In genomic region chr7:95551798-95552387, GRCm38 (mm10) we compare ENCODE assay signal across 20 mouse cellular contexts.
A peak's percentile ranks its signal among the peaks of the same experiment; 100 is the strongest.
DNase-seq lines count a peak whose midpoint lies in the region; ATAC-seq and TF ChIP-seq lines count a peak whose summit lies in the region.
"Had no signal": no experiment of that assay in that cellular context is flagged by ENCODE, and none has a peak within 500 bp of the region (broad histone marks: within the 10 kb centered on the region; RNA-seq: fewer than 3 reads in every experiment).

No protein-coding gene starts in this region.

- H3K4me3 ChIP-seq in midbrain, embryonic 11.5 days (ENCODE audit: low read depth, low read length), result no peak overlapping the region
- no peak overlapping the region for H3K4me3 ChIP-seq in midbrain, embryonic 13.5 days (replicated peaks)
- no peak overlapping the region for H3K4me3 ChIP-seq in intestine, embryonic 15.5 days (replicated peaks)
- no peak overlapping the region for H3K4me3 ChIP-seq in stomach, postnatal 0 days (ENCODE audit: low read depth, low read length)
- H3K4me3 ChIP-seq: embryonic facial prominence, embryonic 12.5 days; forebrain, embryonic 15.5 days; heart, embryonic 15.5 days had no signal

- H3K27ac ChIP-seq in midbrain, embryonic 11.5 days (ENCODE audit: low read depth, low read length), result no peak overlapping the region
- no peak overlapping the region for H3K27ac ChIP-seq in midbrain, embryonic 13.5 days
- H3K27ac ChIP-seq in intestine, embryonic 15.5 days, result no peak overlapping the region
- H3K27ac ChIP-seq in stomach, postnatal 0 days (replicated peaks), result no peak overlapping the region
- H3K27ac ChIP-seq: embryonic facial prominence, embryonic 12.5 days; forebrain, embryonic 15.5 days; heart, embryonic 15.5 days had no signal

- no peak for ATAC-seq in midbrain, embryonic 11.5 days (ENCODE audit: low FRiP score)
- no peak for ATAC-seq in midbrain, embryonic 13.5 days
- peak; percentile 31; the same call in 1 of the 2 replicates for ATAC-seq in intestine, embryonic 15.5 days
- peak; percentile 96 for ATAC-seq in stomach, postnatal 0 days (ENCODE audit: low FRiP score, low TSS enrichment)
- ATAC-seq: activated CD4-positive, CD25-positive, alpha-beta regulatory T cell, adult 4 months; forebrain, embryonic 15.5 days; Patski had no signal

- WGBS in midbrain, embryonic 11.5 days, result 78% methylated on average over 3 of the region's 3 CpGs
- WGBS in midbrain, embryonic 13.5 days, result 86% methylated on average over 3 of the region's 3 CpGs
- 68% methylated on average over 3 of the region's 3 CpGs for WGBS in intestine, embryonic 15.5 days
- WGBS in stomach, postnatal 0 days, result 40% methylated on average over 3 of the region's 3 CpGs

- peak; percentile 31 for DNase-seq in midbrain, embryonic 11.5 days (ENCODE audit: low spot score, missing footprints)
- DNase-seq in naive thymus-derived CD4-positive, alpha-beta T cell, adult 2 months (ENCODE audit: low read depth), result peak; percentile 1
- DNase-seq in stomach, postnatal 0 days (ENCODE audit: low spot score), result peak; percentile 61
- DNase-seq in spleen, adult 18-20 months, result no peak
- DNase-seq: adrenal gland, postnatal 14 days; cerebellum, adult 11-12 months; cerebellum, adult 9-10 months; cerebellum, postnatal 25 days; gastrocnemius, postnatal 10 days; heart, adult 18-20 months; heart, postnatal 14 days had no signal

- no peak for TF ChIP-seq CTCF in stomach, postnatal 0 days (IDR thresholded peaks at IDR 0.05; ENCODE audit: low read depth)

- H3K36me3 ChIP-seq in midbrain, embryonic 11.5 days (ENCODE audit: control insufficient read depth, insufficient read depth, low read length), result no peaks in the 10 kb centered on the region
- H3K36me3 ChIP-seq in midbrain, embryonic 13.5 days, result no peaks in the 10 kb centered on the region
- no peaks in the 10 kb centered on the region for H3K36me3 ChIP-seq in intestine, embryonic 15.5 days
- H3K36me3 ChIP-seq in stomach, postnatal 0 days (ENCODE audit: control insufficient read depth, insufficient read depth, low read length), result no peaks in the 10 kb centered on the region
- H3K36me3 ChIP-seq: embryonic facial prominence, embryonic 12.5 days; forebrain, embryonic 15.5 days; heart, embryonic 15.5 days had no signal

- H3K4me1 ChIP-seq in midbrain, embryonic 11.5 days (ENCODE audit: control insufficient read depth, insufficient read depth, low read length), result no peaks in the 10 kb centered on the region
- no peaks in the 10 kb centered on the region for H3K4me1 ChIP-seq in midbrain, embryonic 13.5 days (replicated peaks)
- no peaks in the 10 kb centered on the region for H3K4me1 ChIP-seq in intestine, embryonic 15.5 days (replicated peaks)
- H3K4me1 ChIP-seq in stomach, postnatal 0 days (replicated peaks; ENCODE audit: control insufficient read depth, insufficient read depth), result no peaks in the 10 kb centered on the region
- H3K4me1 ChIP-seq: embryonic facial prominence, embryonic 12.5 days; forebrain, embryonic 15.5 days; heart, embryonic 15.5 days had no signal

- no peaks in the 10 kb centered on the region for H3K27me3 ChIP-seq in midbrain, embryonic 11.5 days (ENCODE audit: control insufficient read depth, insufficient read depth, low read length)
- no peaks in the 10 kb centered on the region for H3K27me3 ChIP-seq in midbrain, embryonic 13.5 days
- H3K27me3 ChIP-seq in intestine, embryonic 15.5 days (replicated peaks), result no peaks in the 10 kb centered on the region
- no peaks in the 10 kb centered on the region for H3K27me3 ChIP-seq in stomach, postnatal 0 days (ENCODE audit: control insufficient read depth, insufficient read depth, low read length)
- H3K27me3 ChIP-seq: CH12.LX; embryonic facial prominence, embryonic 12.5 days; forebrain, embryonic 15.5 days; heart, embryonic 15.5 days; Patski had no signal

- H3K9me3 ChIP-seq in midbrain, embryonic 11.5 days (ENCODE audit: control insufficient read depth, low read length), result no peaks in the 10 kb centered on the region
- no peaks in the 10 kb centered on the region for H3K9me3 ChIP-seq in midbrain, embryonic 13.5 days
- no peaks in the 10 kb centered on the region for H3K9me3 ChIP-seq in intestine, embryonic 15.5 days
- H3K9me3 ChIP-seq in stomach, postnatal 0 days (ENCODE audit: control insufficient read depth, low read length), result no peaks in the 10 kb centered on the region
- H3K9me3 ChIP-seq: embryonic facial prominence, embryonic 12.5 days; forebrain, embryonic 15.5 days; heart, embryonic 15.5 days had no signal

- H3K4me2 ChIP-seq in midbrain, embryonic 11.5 days, result no peak overlapping the region
- H3K4me2 ChIP-seq in midbrain, embryonic 13.5 days (replicated peaks), result no peak overlapping the region
- no peak overlapping the region for H3K4me2 ChIP-seq in intestine, embryonic 15.5 days (replicated peaks)
- H3K4me2 ChIP-seq in stomach, postnatal 0 days (replicated peaks; ENCODE audit: low read depth), result no peak overlapping the region
- H3K4me2 ChIP-seq: embryonic facial prominence, embryonic 12.5 days; forebrain, embryonic 15.5 days; heart, embryonic 11.5 days; heart, embryonic 15.5 days had no signal

- no peak for TF ChIP-seq EP300 in stomach, postnatal 0 days (optimal IDR thresholded peaks at IDR 0.05)

- no peak overlapping the region for H3K9ac ChIP-seq in midbrain, embryonic 11.5 days (ENCODE audit: low read length)
- H3K9ac ChIP-seq in midbrain, embryonic 13.5 days (replicated peaks), result no peak overlapping the region
- H3K9ac ChIP-seq in intestine, embryonic 15.5 days, result no peak overlapping the region
- H3K9ac ChIP-seq in stomach, postnatal 0 days (ENCODE audit: low read length), result no peak overlapping the region
- H3K9ac ChIP-seq: embryonic facial prominence, embryonic 12.5 days; forebrain, embryonic 15.5 days; heart, embryonic 15.5 days had no signal

Comparison
In these comparisons a context has a peak if more than half of its experiments do, and no peak if none do; other contexts are left out.
1. ATAC-seq: peak in intestine, embryonic 15.5 days (single experiment) and stomach, postnatal 0 days (single experiment); none in midbrain, embryonic 11.5 days (single experiment) and midbrain, embryonic 13.5 days (single experiment).
2. DNase-seq: peak in midbrain, embryonic 11.5 days (single experiment), naive thymus-derived CD4-positive, alpha-beta T cell, adult 2 months (single experiment) and stomach, postnatal 0 days (single experiment); none in spleen, adult 18-20 months (0 of 2).